Mouse (Mus musculus) CD4-positive, CD25-positive, alpha-beta regulatory T cell, adult 9 weeks (primary cell): ENCODE measurements around the gene Olfr655. TPM values are rescaled to one million over a fixed set of nuclear protein-coding genes. Genes with fewer than 3 reads are reported as not detected.

Experiments used
- polyA plus RNA-seq: library from polyadenylated mRNA; unstranded; fragments of 100-300 nt; shearing (Covaris generic); gene quantifications from one replicate; pipeline ENCODE4 v1.2.1, GENCODE M21; 2017

Olfr655 gene
- polyA plus RNA-seq: not detected

GRCm38 (mm10) chr7:104601679-104602078 lies at the start of gene Olfr655:
Gene Olfr655 (minus strand): TSS chr7:104601779.

GRCm38 (mm10) chr7:104646841-104647482 lies 45.4 kb upstream of the Olfr655 start, which contains the start of gene Olfr658:
Gene Olfr658 (minus strand): TSS chr7:104647305.

GRCm38 (mm10) chr7:104624494-104624893 lies 22.9 kb upstream of the Olfr655 start, which contains the start of gene Olfr657:
Gene Olfr657 (plus strand): TSS chr7:104624794.

GRCm38 (mm10) chr7:104613655-104614054 lies 12.1 kb upstream of the Olfr655 start, which contains the start of gene Olfr656:
Gene Olfr656 (plus strand): TSS chr7:104613955.

GRCm38 (mm10) chr7:104586725-104587124 lies 14.9 kb downstream of the Olfr655 start, which contains the start of gene Olfr654:
Gene Olfr654 (plus strand): TSS chr7:104587025.

GRCm38 (mm10) chr7:104577014-104577413 lies 24.6 kb downstream of the Olfr655 start, which contains the start of gene Olfr653:
Gene Olfr653 (plus strand): TSS chr7:104577314.

GRCm38 (mm10) chr7:104560601-104561000 lies 41.0 kb downstream of the Olfr655 start, which contains the start of gene Olfr652:
Gene Olfr652 (plus strand): TSS chr7:104560901.

GRCm38 (mm10) chr7:104549833-104550232 lies 51.7 kb downstream of the Olfr655 start, which contains the start of gene Olfr651:
Gene Olfr651 (plus strand): TSS chr7:104550133.

Other genes with a start within 250 kb of the Olfr655 start
- gene Trim12c, start 248.4 kb downstream of the Olfr655 start, polyA plus RNA-seq: 25.5 TPM
- 1.5 TPM for gene Trim30b, start 231.9 kb downstream of the Olfr655 start, polyA plus RNA-seq
- gene Trim30c, start 200.9 kb downstream of the Olfr655 start, polyA plus RNA-seq: 1.4 TPM
- 72.6 TPM for gene Trim30a, start 136.6 kb downstream of the Olfr655 start, polyA plus RNA-seq
- 29.7 TPM for gene Trim30d, start 93.9 kb downstream of the Olfr655 start, polyA plus RNA-seq
- not detected for gene Olfr651, start 51.6 kb downstream of the Olfr655 start, polyA plus RNA-seq
- gene Olfr652, start 40.9 kb downstream of the Olfr655 start, polyA plus RNA-seq: not detected
- gene Olfr653, start 24.5 kb downstream of the Olfr655 start, polyA plus RNA-seq: not detected
- not detected for gene Olfr654, start 14.8 kb downstream of the Olfr655 start, polyA plus RNA-seq
- gene Olfr656, start 12.2 kb upstream of the Olfr655 start, polyA plus RNA-seq: not detected
- gene Olfr657, start 23.0 kb upstream of the Olfr655 start, polyA plus RNA-seq: not detected
- gene Olfr658, start 45.5 kb upstream of the Olfr655 start, polyA plus RNA-seq: not detected
- gene Olfr659, start 65.0 kb upstream of the Olfr655 start, polyA plus RNA-seq: not detected
- not detected for gene Olfr661, start 84.7 kb upstream of the Olfr655 start, polyA plus RNA-seq
- not detected for gene Usp17le, start 175.7 kb upstream of the Olfr655 start, polyA plus RNA-seq
- gene Usp17lb, start 240.8 kb upstream of the Olfr655 start, polyA plus RNA-seq: not detected